Mouse (Mus musculus): ENCODE measurements around the gene Atp6v0e. TPM values are rescaled to one million over a fixed set of nuclear protein-coding genes. Genes with fewer than 3 reads are reported as not detected.

The Atp6v0e gene
- polyA plus RNA-seq, 1 experiment from 2014 or later, result 123 TPM

- H3K9me3 ChIP-seq (ENCODE audit: control insufficient read depth, low read length), result no peaks in the 10 kb centered on the region
- no peaks in the 10 kb centered on the region for H3K4me1 ChIP-seq (replicated peaks; ENCODE audit: control insufficient read depth, insufficient read depth, low read length)
- H3K36me3 ChIP-seq (ENCODE audit: control insufficient read depth, insufficient read depth, low read length), result no peaks in the 10 kb centered on the region
- DNase-seq (ENCODE audit: low spot score) (no peak), ATAC-seq (ENCODE audit: low FRiP score) (no peak)
- H3K4me3 ChIP-seq (ENCODE audit: low read depth, low read length), result no peak overlapping the region
- no peak overlapping the region for H3K27ac ChIP-seq (ENCODE audit: low read depth, low read length)
- no peak overlapping the region for H3K9ac ChIP-seq (ENCODE audit: low read depth, low read length)
- H3K27me3 ChIP-seq (ENCODE audit: control insufficient read depth, insufficient read depth, low read length), result no peaks in the 10 kb centered on the region
- WGBS, result 91% methylated on average over 6 of the region's 6 CpGs
- no peak overlapping the region for H3K4me2 ChIP-seq (replicated peaks; ENCODE audit: low read depth, low read length)
These were observed 18.2 kb downstream of the Atp6v0e start for GRCm38 (mm10) chr17:26681276-26681675.

- DNase-seq (ENCODE audit: low spot score), result no peak
These were observed 23.4 kb downstream of the Atp6v0e start for GRCm38 (mm10) chr17:26686334-26687000.

DNA sequence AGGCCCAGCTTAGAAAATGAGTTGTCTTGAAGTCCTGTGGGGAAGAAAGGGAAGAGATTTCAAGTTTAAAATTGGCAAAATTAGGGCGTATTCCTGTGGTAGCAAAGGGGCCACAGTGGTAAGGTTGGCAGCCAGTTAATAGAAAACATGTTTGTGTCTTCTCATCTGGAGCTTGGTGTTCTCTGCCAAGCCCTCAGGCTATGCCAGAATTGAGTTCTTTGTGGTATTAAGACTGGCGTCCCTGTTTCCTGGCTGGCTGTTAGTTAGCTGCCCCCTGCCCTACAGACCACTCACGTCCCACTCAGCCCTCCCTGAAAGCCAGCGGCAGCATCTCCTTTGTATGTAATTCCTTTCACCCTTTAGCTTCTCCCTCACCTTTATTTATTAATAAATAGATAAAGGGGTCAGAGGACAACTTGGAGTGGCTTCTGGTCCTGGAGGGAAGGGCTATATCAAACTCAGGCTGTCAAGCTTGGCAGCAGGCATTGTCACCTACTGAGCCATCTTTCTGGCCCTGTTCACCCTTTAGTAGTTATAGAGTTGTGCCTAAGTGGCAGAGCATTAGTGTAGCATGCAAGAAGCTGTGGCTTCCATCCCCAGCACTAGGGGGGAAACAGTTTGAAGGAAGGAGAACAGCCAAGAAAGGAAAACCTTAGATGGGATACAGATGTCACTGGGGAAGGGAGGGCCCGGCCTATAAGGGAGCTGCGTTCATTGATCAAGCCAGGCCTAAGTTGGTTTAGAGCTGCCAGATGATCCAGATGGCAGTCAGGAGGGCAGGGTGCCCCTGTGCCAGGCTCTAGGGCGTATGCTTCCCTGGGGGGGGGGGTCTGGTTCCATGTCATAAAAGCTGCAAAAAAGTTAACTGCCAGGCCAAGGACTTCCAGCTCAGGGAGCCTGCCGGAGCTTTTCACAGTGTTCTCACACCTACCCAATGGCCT, 26.0 kb downstream of the Atp6v0e start:
- no peak for DNase-seq (ENCODE audit: low spot score)

More at GRCm38 (mm10) chr17:26686334-26687000, 23.4 kb downstream of the Atp6v0e start:
- Histone ChIP-seq H3K27me3 (ENCODE audit: control insufficient read depth, insufficient read depth, low read length) (no peaks in the 10 kb centered on the region), H3K27ac (ENCODE audit: low read depth, low read length) (no peak overlapping the region), H3K9me3 (ENCODE audit: control insufficient read depth, low read length) (no peaks in the 10 kb centered on the region), H3K36me3 (ENCODE audit: control insufficient read depth, insufficient read depth, low read length) (no peaks in the 10 kb centered on the region), H3K4me3 (ENCODE audit: low read depth, low read length) (no peak overlapping the region), H3K9ac (ENCODE audit: low read depth, low read length) (no peak overlapping the region), H3K4me1 (replicated peaks; ENCODE audit: control insufficient read depth, insufficient read depth, low read length) (no peaks in the 10 kb centered on the region), H3K4me2 (replicated peaks; ENCODE audit: low read depth, low read length) (no peak overlapping the region)
- no peak for ATAC-seq (ENCODE audit: low FRiP score)
- WGBS, result 91% methylated on average over 17 of the region's 17 CpGs

DNA sequence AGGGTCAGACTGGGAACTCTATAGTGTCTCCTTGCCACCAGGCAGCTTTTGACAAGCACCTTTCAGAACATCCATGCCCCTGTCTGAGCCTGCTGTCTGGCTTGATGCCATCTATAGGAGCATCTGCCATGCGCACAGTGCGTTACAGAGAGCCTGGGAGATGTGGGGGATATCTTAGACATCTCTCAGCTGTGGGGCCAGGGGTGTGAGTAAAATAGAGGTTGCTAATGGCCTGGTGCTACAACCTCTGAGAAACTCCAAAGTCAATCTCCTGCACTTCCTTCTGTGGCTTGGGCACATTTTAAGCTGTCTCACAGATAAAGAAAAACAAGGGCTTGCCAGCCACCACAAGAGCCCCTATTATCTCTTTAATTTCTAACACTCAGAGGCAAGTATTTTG, 26.8 kb downstream of the Atp6v0e start:
- H3K27me3 ChIP-seq (ENCODE audit: control insufficient read depth, insufficient read depth, low read length), result no peaks in the 10 kb centered on the region
- no peaks in the 10 kb centered on the region for H3K36me3 ChIP-seq (ENCODE audit: control insufficient read depth, insufficient read depth, low read length)
- WGBS, result 88% methylated on average over 2 of the region's 2 CpGs
- no peak overlapping the region for H3K9ac ChIP-seq (ENCODE audit: low read depth, low read length)
- no peak for ATAC-seq (ENCODE audit: low FRiP score)
- no peak overlapping the region for H3K27ac ChIP-seq (ENCODE audit: low read depth, low read length)
- H3K4me2 ChIP-seq (replicated peaks; ENCODE audit: low read depth, low read length), result no peak overlapping the region
- H3K4me3 ChIP-seq (ENCODE audit: low read depth, low read length), result no peak overlapping the region
- no peak for DNase-seq (ENCODE audit: low spot score)
- H3K9me3 ChIP-seq (ENCODE audit: control insufficient read depth, low read length), result no peaks in the 10 kb centered on the region
- no peaks in the 10 kb centered on the region for H3K4me1 ChIP-seq (replicated peaks; ENCODE audit: control insufficient read depth, insufficient read depth, low read length)

More for the DNA sequence above, 26.0 kb downstream of the Atp6v0e start:
- no peak overlapping the region for H3K4me2 ChIP-seq (replicated peaks; ENCODE audit: low read depth, low read length)
- no peaks in the 10 kb centered on the region for H3K36me3 ChIP-seq (ENCODE audit: control insufficient read depth, insufficient read depth, low read length)
- no peak for ATAC-seq (ENCODE audit: low FRiP score)
- no peak overlapping the region for H3K4me3 ChIP-seq (ENCODE audit: low read depth, low read length)
- WGBS, result 85% methylated on average over 8 of the region's 8 CpGs
- H3K27me3 ChIP-seq (ENCODE audit: control insufficient read depth, insufficient read depth, low read length), result no peaks in the 10 kb centered on the region
- H3K4me1 ChIP-seq (replicated peaks; ENCODE audit: control insufficient read depth, insufficient read depth, low read length), result no peaks in the 10 kb centered on the region
- H3K27ac ChIP-seq (ENCODE audit: low read depth, low read length), result no peak overlapping the region
- no peak overlapping the region for H3K9ac ChIP-seq (ENCODE audit: low read depth, low read length)
- H3K9me3 ChIP-seq (ENCODE audit: control insufficient read depth, low read length), result no peaks in the 10 kb centered on the region

DNA sequence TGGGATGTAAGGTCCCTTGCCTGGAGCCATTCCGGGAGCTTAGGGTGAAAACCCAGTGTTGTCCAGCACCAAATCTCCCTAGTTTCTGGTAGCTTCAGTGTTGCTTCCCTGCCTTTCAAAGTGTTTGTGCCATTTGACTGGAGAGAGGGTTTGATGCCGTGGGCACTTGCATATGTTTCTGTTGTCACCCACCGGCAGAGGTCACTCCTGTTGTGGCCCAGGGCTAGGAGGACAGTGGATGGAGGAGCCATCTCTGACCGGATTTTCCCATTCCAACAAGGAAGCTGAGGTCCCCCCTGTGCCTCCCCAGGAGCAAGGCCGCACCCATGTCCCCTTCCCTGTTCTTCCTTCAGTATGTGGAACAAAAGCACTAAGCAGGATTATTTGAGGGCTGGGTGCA, 27.2 kb downstream of the Atp6v0e start:
- WGBS, result 90% methylated on average over 5 of the region's 5 CpGs
- Histone ChIP-seq H3K27me3 (ENCODE audit: control insufficient read depth, insufficient read depth, low read length) (no peaks in the 10 kb centered on the region), H3K27ac (ENCODE audit: low read depth, low read length) (no peak overlapping the region), H3K4me3 (ENCODE audit: low read depth, low read length) (no peak overlapping the region), H3K9ac (ENCODE audit: low read depth, low read length) (no peak overlapping the region), H3K9me3 (ENCODE audit: control insufficient read depth, low read length) (no peaks in the 10 kb centered on the region), H3K4me2 (replicated peaks; ENCODE audit: low read depth, low read length) (no peak overlapping the region), H3K4me1 (replicated peaks; ENCODE audit: control insufficient read depth, insufficient read depth, low read length) (no peaks in the 10 kb centered on the region), H3K36me3 (ENCODE audit: control insufficient read depth, insufficient read depth, low read length) (no peaks in the 10 kb centered on the region)
- no peak for ATAC-seq (ENCODE audit: low FRiP score)
- no peak for DNase-seq (ENCODE audit: low spot score)

GRCm38 (mm10) chr17:26691110-26691509, 28.1 kb downstream of the Atp6v0e start:
- Histone ChIP-seq H3K4me1 (replicated peaks; ENCODE audit: control insufficient read depth, insufficient read depth, low read length) (no peaks in the 10 kb centered on the region), H3K4me3 (ENCODE audit: low read depth, low read length) (no peak overlapping the region), H3K9me3 (ENCODE audit: control insufficient read depth, low read length) (no peaks in the 10 kb centered on the region), H3K9ac (ENCODE audit: low read depth, low read length) (no peak overlapping the region), H3K27me3 (ENCODE audit: control insufficient read depth, insufficient read depth, low read length) (no peaks in the 10 kb centered on the region), H3K27ac (ENCODE audit: low read depth, low read length) (no peak overlapping the region), H3K36me3 (ENCODE audit: control insufficient read depth, insufficient read depth, low read length) (no peaks in the 10 kb centered on the region), H3K4me2 (replicated peaks; ENCODE audit: low read depth, low read length) (no peak overlapping the region)
- 92% methylated on average over 7 of the region's 7 CpGs for WGBS
- no peak for DNase-seq (ENCODE audit: low spot score)
- no peak for ATAC-seq (ENCODE audit: low FRiP score)

- no peaks in the 10 kb centered on the region for H3K36me3 ChIP-seq (ENCODE audit: control insufficient read depth, insufficient read depth, low read length)
- no peaks in the 10 kb centered on the region for H3K9me3 ChIP-seq (ENCODE audit: control insufficient read depth, low read length)
- no peaks in the 10 kb centered on the region for H3K4me1 ChIP-seq (replicated peaks; ENCODE audit: control insufficient read depth, insufficient read depth, low read length)
- no peak overlapping the region for H3K4me2 ChIP-seq (replicated peaks; ENCODE audit: low read depth, low read length)
- ATAC-seq (ENCODE audit: low FRiP score) (no peak), DNase-seq (ENCODE audit: low spot score) (no peak)
- H3K27ac ChIP-seq (ENCODE audit: low read depth, low read length), result no peak overlapping the region
- no peak overlapping the region for H3K4me3 ChIP-seq (ENCODE audit: low read depth, low read length)
- no peaks in the 10 kb centered on the region for H3K27me3 ChIP-seq (ENCODE audit: control insufficient read depth, insufficient read depth, low read length)
- 83% methylated on average over 7 of the region's 7 CpGs for WGBS
- no peak overlapping the region for H3K9ac ChIP-seq (ENCODE audit: low read depth, low read length)
These were observed 30.4 kb downstream of the Atp6v0e start for GRCm38 (mm10) chr17:26693424-26693823.

DNA sequence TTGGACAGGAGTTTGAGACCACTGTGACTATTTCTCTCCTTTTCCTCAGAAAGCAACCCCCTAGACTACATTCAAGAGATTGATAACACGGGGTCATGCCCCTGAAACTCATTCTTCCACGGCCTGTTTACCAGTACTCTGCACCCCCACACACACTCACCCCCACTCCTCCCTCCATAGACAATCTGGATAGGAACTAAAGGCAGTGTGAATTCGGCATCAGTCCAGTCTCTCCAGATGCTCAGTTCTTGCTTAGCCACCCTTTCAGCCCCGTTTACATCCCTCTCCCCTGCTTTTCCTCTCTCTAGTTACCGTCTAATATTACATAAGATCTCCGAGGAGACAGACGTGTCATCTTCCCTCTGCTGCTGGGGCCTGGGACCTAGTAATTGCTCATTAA, 31.1 kb downstream of the Atp6v0e start:
- H3K4me2 ChIP-seq (replicated peaks; ENCODE audit: low read depth, low read length), result no peak overlapping the region
- H3K27me3 ChIP-seq (ENCODE audit: control insufficient read depth, insufficient read depth, low read length), result no peaks in the 10 kb centered on the region
- no peak for ATAC-seq (ENCODE audit: low FRiP score)
- H3K9me3 ChIP-seq (ENCODE audit: control insufficient read depth, low read length), result no peaks in the 10 kb centered on the region
- no peak overlapping the region for H3K9ac ChIP-seq (ENCODE audit: low read depth, low read length)
- 80% methylated on average over 7 of the region's 7 CpGs for WGBS
- 0 out of 2 replicates have a peak, but pooled peaks cover 2% of the 10 kb centered on the region for H3K36me3 ChIP-seq (ENCODE audit: control insufficient read depth, insufficient read depth, low read length)
- no peak overlapping the region for H3K27ac ChIP-seq (ENCODE audit: low read depth, low read length)
- no peak for DNase-seq (ENCODE audit: low spot score)
- H3K4me3 ChIP-seq (ENCODE audit: low read depth, low read length), result no peak overlapping the region
- no peaks in the 10 kb centered on the region for H3K4me1 ChIP-seq (replicated peaks; ENCODE audit: control insufficient read depth, insufficient read depth, low read length)

All from hindbrain, embryonic 11.5 days (tissue).